Mouse (Mus musculus) cerebellum, adult 2 months (tissue): Measurements from ENCODE around the gene Sf3a2.

Source experiments
- CTCF ChIP-seq: fragments of 200-500 bp; IDR thresholded peaks from 2 replicates; pipeline ENCODE4 v1.5.1; 2011; ENCODE audit warnings: low read depth, mild to moderate bottlenecking, control low read depth, low read length, moderate library complexity, borderline replicate concordance; ENCODE audit not compliant: insufficient read depth
- POLR2A ChIP-seq: fragments of 200-500 bp; IDR thresholded peaks from 2 replicates; pipeline ENCODE4 v1.6.1; 2011; ENCODE audit warnings: low read length, control low read depth, borderline replicate concordance; ENCODE audit not compliant: insufficient read depth

- TF ChIP-seq CTCF (no peak), POLR2A (no peak)
These were observed 29.3 kb downstream of the Sf3a2 start for GRCm38 (mm10) chr10:80827063-80827869.
